ENCODE assay signal across 28 mouse cellular contexts in genomic region chr3:145971501-145971900, GRCm38 (mm10). TPM values are rescaled to one million over a fixed set of nuclear protein-coding genes. Genes with fewer than 3 reads are reported as not detected.
A peak's percentile ranks its signal among the peaks of the same experiment; 100 is the strongest.
DNase-seq lines count a peak whose midpoint lies in the region; ATAC-seq and TF ChIP-seq lines count a peak whose summit lies in the region.
"Had no signal": no experiment of that assay in that cellular context is flagged by ENCODE, and none has a peak within 500 bp of the region (broad histone marks: within the 10 kb centered on the region; RNA-seq: fewer than 3 reads in every experiment).

No protein-coding gene starts in this region.

- H3K4me3 ChIP-seq in forebrain, postnatal 0 days (ENCODE audit: low read depth, low read length): no peak overlapping the region
- no peak overlapping the region for H3K4me3 ChIP-seq in forebrain, embryonic 12.5 days (replicated peaks)
- H3K4me3 ChIP-seq in hindbrain, postnatal 0 days (ENCODE audit: low read length): no peak overlapping the region
- no peak overlapping the region for H3K4me3 ChIP-seq in hindbrain, embryonic 13.5 days
- H3K4me3 ChIP-seq: embryonic facial prominence, embryonic 12.5 days; heart, embryonic 12.5 days; kidney, embryonic 15.5 days; limb, embryonic 13.5 days; liver, embryonic 13.5 days; megakaryocyte, embryonic 14.5 days; neural tube, embryonic 12.5 days had no signal

- no peak overlapping the region for H3K4me2 ChIP-seq in forebrain, postnatal 0 days (ENCODE audit: low read depth)
- H3K4me2 ChIP-seq in forebrain, embryonic 12.5 days: no peak overlapping the region
- H3K4me2 ChIP-seq in hindbrain, postnatal 0 days (ENCODE audit: low read depth, low read length): no peak overlapping the region
- no peak overlapping the region for H3K4me2 ChIP-seq in hindbrain, embryonic 13.5 days
- H3K4me2 ChIP-seq: embryonic facial prominence, embryonic 12.5 days; heart, embryonic 12.5 days; kidney, embryonic 15.5 days; limb, embryonic 13.5 days; liver, embryonic 13.5 days; neural tube, embryonic 12.5 days had no signal

- H3K27ac ChIP-seq in forebrain, postnatal 0 days (ENCODE audit: low read depth, low read length): no peak overlapping the region
- no peak overlapping the region for H3K27ac ChIP-seq in forebrain, embryonic 12.5 days
- no peak overlapping the region for H3K27ac ChIP-seq in hindbrain, postnatal 0 days
- no peak overlapping the region for H3K27ac ChIP-seq in hindbrain, embryonic 13.5 days
- H3K27ac ChIP-seq: embryonic facial prominence, embryonic 12.5 days; kidney, embryonic 15.5 days; limb, embryonic 13.5 days; liver, embryonic 13.5 days; neural tube, embryonic 12.5 days had no signal

- peak; percentile 45; the same call in 1 of the 2 replicates for ATAC-seq in forebrain, postnatal 0 days
- no peak for ATAC-seq in forebrain, embryonic 12.5 days (ENCODE audit: low FRiP score)
- ATAC-seq in hindbrain, postnatal 0 days: no peak
- no peak for ATAC-seq in hindbrain, embryonic 13.5 days (ENCODE audit: low FRiP score)

- TF ChIP-seq CTCF in forebrain, postnatal 0 days (IDR thresholded peaks at IDR 0.05; ENCODE audit: low read depth): no peak
- TF ChIP-seq CTCF in hindbrain, postnatal 0 days (IDR thresholded peaks at IDR 0.05; ENCODE audit: low read depth): no peak
- no peak for TF ChIP-seq CTCF in brain, embryonic 14.5 days (IDR thresholded peaks at IDR 0.05; ENCODE audit: borderline replicate concordance, extremely low read depth, insufficient read depth, insufficient read length)

- no peaks in the 10 kb centered on the region for H3K27me3 ChIP-seq in forebrain, postnatal 0 days (ENCODE audit: insufficient read depth, low read length)
- H3K27me3 ChIP-seq in forebrain, embryonic 12.5 days: 0 out of 2 replicates have a peak, but pooled peaks cover 3% of the 10 kb centered on the region
- H3K27me3 ChIP-seq in hindbrain, postnatal 0 days (ENCODE audit: insufficient read depth, low read length): no peaks in the 10 kb centered on the region
- H3K27me3 ChIP-seq in hindbrain, embryonic 13.5 days: no peaks in the 10 kb centered on the region
- H3K27me3 ChIP-seq: CH12.LX; embryonic facial prominence, embryonic 12.5 days; heart, embryonic 12.5 days; kidney, embryonic 15.5 days; limb, embryonic 13.5 days; liver, embryonic 13.5 days; neural tube, embryonic 12.5 days had no signal

- no peaks in the 10 kb centered on the region for H3K4me1 ChIP-seq in forebrain, postnatal 0 days (ENCODE audit: insufficient read depth)
- H3K4me1 ChIP-seq in forebrain, embryonic 12.5 days: no peaks in the 10 kb centered on the region
- H3K4me1 ChIP-seq in hindbrain, postnatal 0 days (ENCODE audit: insufficient read depth, low read length): no peaks in the 10 kb centered on the region
- no peaks in the 10 kb centered on the region for H3K4me1 ChIP-seq in hindbrain, embryonic 13.5 days (replicated peaks)
- H3K4me1 ChIP-seq: embryonic facial prominence, embryonic 12.5 days; neural tube, embryonic 12.5 days had no signal

- no peaks in the 10 kb centered on the region for H3K9me3 ChIP-seq in forebrain, postnatal 0 days (ENCODE audit: low read length)
- peaks cover 7% of the 10 kb centered on the region for H3K9me3 ChIP-seq in forebrain, embryonic 12.5 days
- no peaks in the 10 kb centered on the region for H3K9me3 ChIP-seq in hindbrain, postnatal 0 days (ENCODE audit: low read length)
- peaks cover 14% of the 10 kb centered on the region; the same call in 1 of the 2 replicates for H3K9me3 ChIP-seq in hindbrain, embryonic 13.5 days

- no peak overlapping the region for H3K9ac ChIP-seq in forebrain, postnatal 0 days
- no peak overlapping the region for H3K9ac ChIP-seq in forebrain, embryonic 12.5 days
- H3K9ac ChIP-seq in hindbrain, postnatal 0 days (replicated peaks; ENCODE audit: low read length): no peak overlapping the region
- H3K9ac ChIP-seq in hindbrain, embryonic 13.5 days: no peak overlapping the region
- H3K9ac ChIP-seq: embryonic facial prominence, embryonic 12.5 days; heart, embryonic 12.5 days; kidney, embryonic 15.5 days; limb, embryonic 13.5 days; liver, embryonic 13.5 days; neural tube, embryonic 12.5 days had no signal

- no peak for DNase-seq in forebrain, postnatal 0 days
- DNase-seq in hindbrain, postnatal 0 days (ENCODE audit: low spot score): peak; percentile 14
- DNase-seq in NIH3T3 (ENCODE audit: low read depth): peak; percentile 32
- DNase-seq in brain, embryonic 14.5 days (ENCODE audit: low read depth): peak; percentile 65
- no peak for DNase-seq in thymus, postnatal 4 days
- DNase-seq: adrenal gland, adult 2 months; B cell, adult 2 months; cerebellum, adult 18-20 months; cerebellum, postnatal 14 days; kidney, adult 11 months; kidney, postnatal 36 days; layer of hippocampus, postnatal 36 days; liver, embryonic 13.5 days; lung, postnatal 36 days; midbrain, embryonic 14.5 days; retina, postnatal 1 day; right cerebral cortex, postnatal 25 days; spleen, adult 18-20 months had no signal

- TF ChIP-seq POLR2A in brain, embryonic 14.5 days (IDR thresholded peaks at IDR 0.05; ENCODE audit: borderline replicate concordance, extremely low read depth, insufficient read depth, insufficient read length, poor library complexity, severe bottlenecking): no peak

- WGBS in forebrain, postnatal 0 days: 42% methylated on average over 10 of the region's 10 CpGs
- WGBS in forebrain, embryonic 12.5 days: 63% methylated on average over 10 of the region's 10 CpGs
- 32% methylated on average over 10 of the region's 10 CpGs for WGBS in hindbrain, postnatal 0 days
- WGBS in hindbrain, embryonic 13.5 days: 43% methylated on average over 10 of the region's 10 CpGs

- H3K36me3 ChIP-seq in forebrain, postnatal 0 days (ENCODE audit: insufficient read depth): no peaks in the 10 kb centered on the region
- H3K36me3 ChIP-seq in forebrain, embryonic 12.5 days (replicated peaks): no peaks in the 10 kb centered on the region
- no peaks in the 10 kb centered on the region for H3K36me3 ChIP-seq in hindbrain, postnatal 0 days (ENCODE audit: insufficient read depth, low read length)
- no peaks in the 10 kb centered on the region for H3K36me3 ChIP-seq in hindbrain, embryonic 13.5 days
- H3K36me3 ChIP-seq: embryonic facial prominence, embryonic 12.5 days; G1E; kidney, embryonic 15.5 days; limb, embryonic 13.5 days; liver, embryonic 13.5 days; neural tube, embryonic 12.5 days had no signal

RNA-seq across cellular contexts. Expression of gene Syde2, which starts 16.2 kb away (rescaled TPM):
- total RNA-seq in forebrain, postnatal 0 days (2014; rRNA removed): 5.1 and 5.7 TPM in 2 replicates
- polyA plus RNA-seq in forebrain, postnatal 0 days (2015; fragmentation: Nextera tagmentation; extraction: Ambion mirVana): 0.34 and 0.45 TPM in 2 replicates
- polyA plus RNA-seq in forebrain, embryonic 12.5 days (2016; fragmentation: Nextera tagmentation; extraction: Ambion mirVana): 0.97 and 1.5 TPM in 2 replicates
- total RNA-seq in hindbrain, postnatal 0 days (2014; rRNA removed): 4.7 and 5.1 TPM in 2 replicates
- 0.47 and 0.61 TPM in 2 replicates for polyA plus RNA-seq in hindbrain, postnatal 0 days (2015; fragmentation: Nextera tagmentation; extraction: Ambion mirVana)
- 0.31 and 0.36 TPM in 2 replicates for polyA plus RNA-seq in hindbrain, embryonic 13.5 days (2015; fragmentation: Nextera tagmentation; extraction: Ambion mirVana)
- 1.9 and 3.0 TPM in 2 replicates for polyA plus RNA-seq in brain, embryonic 14.5 days (2012; rRNA removed)

RNA-seq across cellular contexts. Expression of gene 2410004B18Rik, which starts 33.7 kb away (rescaled TPM):
- 57.5 and 71.2 TPM in 2 replicates for total RNA-seq in forebrain, postnatal 0 days (2014; rRNA removed)
- polyA plus RNA-seq in forebrain, postnatal 0 days (2015; fragmentation: Nextera tagmentation; extraction: Ambion mirVana): 96.4 and 97.3 TPM in 2 replicates
- polyA plus RNA-seq in forebrain, embryonic 12.5 days (2016; fragmentation: Nextera tagmentation; extraction: Ambion mirVana): 63.0 and 64.4 TPM in 2 replicates
- 30.8 and 33.3 TPM in 2 replicates for total RNA-seq in hindbrain, postnatal 0 days (2014; rRNA removed)
- polyA plus RNA-seq in hindbrain, postnatal 0 days (2015; fragmentation: Nextera tagmentation; extraction: Ambion mirVana): 69.5 and 75.0 TPM in 2 replicates
- 73.2 and 74.1 TPM in 2 replicates for polyA plus RNA-seq in hindbrain, embryonic 13.5 days (2015; fragmentation: Nextera tagmentation; extraction: Ambion mirVana)
- 41.1 and 46.6 TPM in 2 replicates for polyA plus RNA-seq in brain, embryonic 14.5 days (2012; rRNA removed)

RNA-seq across cellular contexts. Expression of gene Bcl10, which starts 48.9 kb away (rescaled TPM):
- 30.5 and 33.2 TPM in 2 replicates for total RNA-seq in forebrain, postnatal 0 days (2014; rRNA removed)
- 34.4 and 38.1 TPM in 2 replicates for polyA plus RNA-seq in forebrain, postnatal 0 days (2015; fragmentation: Nextera tagmentation; extraction: Ambion mirVana)
- 50.7 and 50.8 TPM in 2 replicates for polyA plus RNA-seq in forebrain, embryonic 12.5 days (2016; fragmentation: Nextera tagmentation; extraction: Ambion mirVana)
- 25.9 and 32.8 TPM in 2 replicates for total RNA-seq in hindbrain, postnatal 0 days (2014; rRNA removed)
- 36.4 and 37.5 TPM in 2 replicates for polyA plus RNA-seq in hindbrain, postnatal 0 days (2015; fragmentation: Nextera tagmentation; extraction: Ambion mirVana)
- 38.4 and 40.9 TPM in 2 replicates for polyA plus RNA-seq in hindbrain, embryonic 13.5 days (2015; fragmentation: Nextera tagmentation; extraction: Ambion mirVana)
- 17.0 and 19.0 TPM in 2 replicates for polyA plus RNA-seq in brain, embryonic 14.5 days (2012; rRNA removed)

Comparison
In these comparisons a context has a peak if more than half of its experiments do, and no peak if none do; other contexts are left out.
1. DNase-seq: peak in hindbrain, postnatal 0 days (single experiment), NIH3T3 (single experiment) and brain, embryonic 14.5 days (single experiment); none in forebrain, postnatal 0 days (single experiment) and thymus, postnatal 4 days (single experiment).